Mouse (Mus musculus) gastrocnemius, postnatal 14 days (tissue): ENCODE measurements at regions not wholly inside any gene's neighbourhood (a gene's known extent, or its start where the extent isn't known, plus 50 kb on each side); places are given as distances from the start of the nearest gene placed in this dataset.

Experiments used
- DNase-seq: peaks from one replicate; pipeline ENCODE4 v3.0.0; 2021; ENCODE audit warnings: mixed read lengths
- intact Hi-C: fragments of 180-260 bp; cut with DNase I; formaldehyde crosslinking; loops from one replicate; pipeline ENCODE4 v1.15.1; 2025; ENCODE audit warnings: low total_unique reads

GRCm38 (mm10) chr17:52210483-52210882 is 377.4 kb upstream of the Satb1 start:
- intact Hi-C loops: no loop called here
- DNase-seq: no peak

- no peak for DNase-seq
- intact Hi-C loops: no loop called here
Observed at GRCm38 (mm10) chr17:52197731-52198130, 364.6 kb upstream of the Satb1 start.

GRCm38 (mm10) chr17:52196811-52197210 is 363.7 kb upstream of the Satb1 start:
- intact Hi-C loops: no loop called here

GRCm38 (mm10) chr17:52195804-52196203 is 362.7 kb upstream of the Satb1 start:
- intact Hi-C loops: no loop called here
- no peak for DNase-seq

More at GRCm38 (mm10) chr17:52196811-52197210, 363.7 kb upstream of the Satb1 start:
- DNase-seq: peak; percentile 4

- intact Hi-C loops: no loop called here
- DNase-seq: no peak
Observed at GRCm38 (mm10) chr17:52191064-52191682, 358.1 kb upstream of the Satb1 start.

- intact Hi-C loops: no loop called here
- DNase-seq: no peak
Observed at GRCm38 (mm10) chr17:52182706-52183105, 349.6 kb upstream of the Satb1 start.

- intact Hi-C loops: no loop called here
- DNase-seq: no peak
Observed at GRCm38 (mm10) chr17:52177996-52178395, 344.9 kb upstream of the Satb1 start.

GRCm38 (mm10) chr17:52168076-52168838 is 335.2 kb upstream of the Satb1 start:
- no peak for DNase-seq
- intact Hi-C loops: no loop called here

- no peak for DNase-seq
- intact Hi-C loops: no loop called here
Observed at GRCm38 (mm10) chr17:52167658-52168057, 334.6 kb upstream of the Satb1 start.

- intact Hi-C loops: no loop called here
- no peak for DNase-seq
Observed at GRCm38 (mm10) chr17:52165891-52166485, 332.9 kb upstream of the Satb1 start.

- intact Hi-C loops: no loop called here
- no peak for DNase-seq
Observed at GRCm38 (mm10) chr17:52162559-52163397, 329.7 kb upstream of the Satb1 start.

- no peak for DNase-seq
- intact Hi-C loops: no loop called here
Observed at GRCm38 (mm10) chr17:52150496-52150895, 317.4 kb upstream of the Satb1 start.

- intact Hi-C loops: no loop called here
- no peak for DNase-seq
Observed at GRCm38 (mm10) chr17:52149834-52150233, 316.7 kb upstream of the Satb1 start.

GRCm38 (mm10) chr17:52149068-52149467 is 316.0 kb upstream of the Satb1 start:
- no peak for DNase-seq
- intact Hi-C loops: no loop called here

- DNase-seq: no peak
- intact Hi-C loops: no loop called here
Observed at GRCm38 (mm10) chr17:52103891-52104290, 270.8 kb upstream of the Satb1 start.

- no peak for DNase-seq
- intact Hi-C loops: no loop called here
Observed at GRCm38 (mm10) chr17:52085834-52086233, 252.7 kb upstream of the Satb1 start.

GRCm38 (mm10) chr17:52084455-52084854 is 251.4 kb upstream of the Satb1 start:
- no peak for DNase-seq
- intact Hi-C loops: no loop called here

- intact Hi-C loops: no loop called here
- DNase-seq: no peak
Observed at GRCm38 (mm10) chr17:52079316-52079715, 246.2 kb upstream of the Satb1 start.

GRCm38 (mm10) chr17:52078496-52078895 is 245.4 kb upstream of the Satb1 start:
- no peak for DNase-seq
- intact Hi-C loops: no loop called here

- intact Hi-C loops: no loop called here
- DNase-seq: no peak
Observed at GRCm38 (mm10) chr17:52077951-52078350, 244.9 kb upstream of the Satb1 start.
